Mouse (Mus musculus): ENCODE data around the gene Grasp.

- TF ChIP-seq GATA1 (IDR thresholded peaks at IDR 0.05; ENCODE audit: low read length) (no peak), TAL1 (IDR thresholded peaks at IDR 0.05; ENCODE audit: low read length) (no peak)
These were observed 23.2 kb upstream of the Grasp start for GRCm38 (mm10) chr15:101200777-101201295.

Measured in erythroblast, embryonic 14.5 days (primary cell).